Mouse (Mus musculus) kidney, adult 2 months (tissue): ENCODE results near the gene Cldn14. TPM values are rescaled to one million over a fixed set of nuclear protein-coding genes. Genes with fewer than 3 reads are reported as not detected.
A peak's percentile ranks its signal among the peaks of the same experiment; 100 is the strongest.
"Not testable (repeated sequence)": the region's sequence is repeated elsewhere in the genome, so short reads cannot be mapped to it uniquely, and the experiment has no call there.

Experiments
- DNase-seq: peaks from one replicate; pipeline ENCODE4 v3.0.0; 2021
- H3K27ac ChIP-seq: fragments of 200-500 bp; 2 replicates; pipeline ENCODE4 v1.5.1; 2012; ENCODE audit warnings: low read depth, low read length, control low read depth, inconsistent platforms; ENCODE audit not compliant: insufficient read depth
- H3K27me3 ChIP-seq: fragments of 200-500 bp; replicated peaks from 2 replicates; pipeline ENCODE4 v1.6.1; 2012; ENCODE audit warnings: mild to moderate bottlenecking, moderate library complexity, low read length, inconsistent platforms; ENCODE audit not compliant: control insufficient read depth, insufficient read depth
- H3K36me3 ChIP-seq: fragments of 200-500 bp; 2 replicates; pipeline ENCODE4 v1.6.1; 2012; ENCODE audit warnings: mild to moderate bottlenecking, moderate library complexity, low read length, inconsistent platforms; ENCODE audit not compliant: control insufficient read depth, insufficient read depth
- H3K4me1 ChIP-seq: fragments of 200-500 bp; 2 replicates; pipeline ENCODE4 v1.6.1; 2011; ENCODE audit warnings: low read length; ENCODE audit not compliant: control insufficient read depth, insufficient read depth
- H3K4me3 ChIP-seq: fragments of 200-500 bp; 2 replicates; pipeline ENCODE4 v1.5.1; 2011; ENCODE audit warnings: mild to moderate bottlenecking, low read depth, low read length, control low read depth; ENCODE audit not compliant: insufficient read depth
- CTCF ChIP-seq: fragments of 200-500 bp; conservative IDR thresholded peaks from 2 replicates; pipeline ENCODE4 v1.5.1; 2011; ENCODE audit warnings: low read depth, mild to moderate bottlenecking, control low read depth, low read length, moderate library complexity, mixed read lengths; ENCODE audit not compliant: insufficient read depth, insufficient read length
- POLR2A ChIP-seq: fragments of 200-500 bp; IDR thresholded peaks from one replicate; pipeline ENCODE4 v1.6.1; 2011; ENCODE audit warnings: low read depth, low read length, control low read depth
- WGBS: fragments of 180-500 bp; shearing (Covaris S2); methylation state at CpG from one replicate; pipeline ENCODE4 v1.1.7; 2018; 5-methylcytosine and 5-hydroxymethylcytosine counted together
- polyA plus RNA-seq: library from polyadenylated mRNA; depleted of rRNA; stranded (reverse); fragments of >200 nt; gene quantifications from 2 replicates; pipeline ENCODE4 v1.2.3, GENCODE M21; 2012

The Cldn14 gene
- polyA plus RNA-seq, 1 experiment, result 0.38 TPM

GRCm38 (mm10) chr16:94006706-94007665, 1.7 kb downstream of the Cldn14 start:
- Histone ChIP-seq H3K4me3 (no peak overlapping the region), H3K27me3 (no peaks in the 10 kb centered on the region), H3K27ac (no peak overlapping the region), H3K4me1 (no peaks in the 10 kb centered on the region), H3K36me3 (no peaks in the 10 kb centered on the region)
- WGBS, result 48% methylated on average over 23 of the region's 23 CpGs
- TF ChIP-seq POLR2A (no peak), CTCF (no peak)
- peak; percentile 4 for DNase-seq

- DNase-seq, result no peak
- Histone ChIP-seq H3K27me3 (no peaks in the 10 kb centered on the region), H3K4me1 (no peaks in the 10 kb centered on the region), H3K4me3 (no peak overlapping the region), H3K27ac (no peak overlapping the region), H3K36me3 (no peaks in the 10 kb centered on the region)
- WGBS, result 91% methylated on average over 6 of the region's 6 CpGs
- no peak for TF ChIP-seq CTCF
- no peak for TF ChIP-seq POLR2A
Measured at GRCm38 (mm10) chr16:94003478-94003877, 5.2 kb downstream of the Cldn14 start.

- DNase-seq, result no peak
- no peaks in the 10 kb centered on the region for H3K27me3 ChIP-seq
- H3K27ac ChIP-seq, result no peak overlapping the region
- TF ChIP-seq CTCF (no peak), POLR2A (no peak)
- WGBS, result 77% methylated on average over 6 of the region's 6 CpGs
- no peak overlapping the region for H3K4me3 ChIP-seq
- no peaks in the 10 kb centered on the region for H3K4me1 ChIP-seq
- no peaks in the 10 kb centered on the region for H3K36me3 ChIP-seq
Measured at GRCm38 (mm10) chr16:94001366-94001765, 7.3 kb downstream of the Cldn14 start.

GRCm38 (mm10) chr16:93998895-93999294, 9.7 kb downstream of the Cldn14 start:
- Histone ChIP-seq H3K36me3 (no peaks in the 10 kb centered on the region), H3K4me3 (no peak overlapping the region), H3K27me3 (no peaks in the 10 kb centered on the region), H3K27ac (no peak overlapping the region), H3K4me1 (no peaks in the 10 kb centered on the region)
- 14% methylated on average over 5 of the region's 5 CpGs for WGBS
- TF ChIP-seq POLR2A (no peak), CTCF (no peak)
- DNase-seq, result no peak

GRCm38 (mm10) chr16:93983576-93983975, 25.1 kb downstream of the Cldn14 start:
- Histone ChIP-seq H3K4me1 (no peaks in the 10 kb centered on the region), H3K27me3 (no peaks in the 10 kb centered on the region), H3K27ac (no peak overlapping the region), H3K36me3 (no peaks in the 10 kb centered on the region), H3K4me3 (no peak overlapping the region)
- DNase-seq, result no peak
- 70% methylated on average over 9 of the region's 9 CpGs for WGBS
- no peak for TF ChIP-seq CTCF
- no peak for TF ChIP-seq POLR2A

GRCm38 (mm10) chr16:93982341-93982740, 26.3 kb downstream of the Cldn14 start:
- no peaks in the 10 kb centered on the region for H3K36me3 ChIP-seq
- no peaks in the 10 kb centered on the region for H3K27me3 ChIP-seq
- TF ChIP-seq POLR2A (no peak), CTCF (no peak)
- no peak for DNase-seq
- H3K4me3 ChIP-seq, result no peak overlapping the region
- 85% methylated on average over 11 of the region's 11 CpGs for WGBS
- no peak overlapping the region for H3K27ac ChIP-seq
- H3K4me1 ChIP-seq, result no peaks in the 10 kb centered on the region

- 68% methylated on average over 15 of the region's 15 CpGs for WGBS
- Histone ChIP-seq H3K36me3 (no peaks in the 10 kb centered on the region), H3K27ac (no peak overlapping the region), H3K4me1 (no peaks in the 10 kb centered on the region), H3K4me3 (no peak overlapping the region), H3K27me3 (no peaks in the 10 kb centered on the region)
- DNase-seq, result no peak
- TF ChIP-seq CTCF, result no peak
- TF ChIP-seq POLR2A, result no peak
Measured at GRCm38 (mm10) chr16:93981190-93981841, 27.3 kb downstream of the Cldn14 start.

GRCm38 (mm10) chr16:93980338-93980737, 28.3 kb downstream of the Cldn14 start:
- H3K4me1 ChIP-seq, H3K27ac ChIP-seq, H3K27me3 ChIP-seq, H3K36me3 ChIP-seq, H3K4me3 ChIP-seq, DNase-seq: not testable (repeated sequence)
- WGBS, result 72% methylated on average over 3 of the region's 3 CpGs
